Mouse (Mus musculus): ENCODE measurements around the gene Nat8f7.
"Not testable (repeated sequence)": the region's sequence is repeated elsewhere in the genome, so short reads cannot be mapped to it uniquely, and the experiment has no call there.

Nat8f7 gene

DNA sequence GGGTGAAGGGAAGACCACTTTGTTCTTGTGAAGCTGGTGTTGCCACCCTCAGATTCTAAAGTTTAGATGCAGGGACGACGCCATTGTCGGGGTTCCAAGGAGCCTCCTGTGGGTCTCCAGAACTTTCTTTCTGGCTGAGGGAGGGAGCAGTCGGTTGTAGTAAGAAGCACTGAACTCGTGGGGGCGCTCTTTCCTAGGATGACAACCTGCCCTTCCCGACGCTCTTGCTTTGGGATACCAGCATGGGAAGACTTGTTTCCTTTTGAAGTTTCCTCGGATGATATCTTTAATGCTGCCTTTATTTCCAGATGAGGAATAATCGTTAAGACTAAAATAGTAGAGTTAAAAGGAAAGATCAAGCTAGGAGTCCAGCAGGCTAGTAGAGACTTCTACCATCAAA is at the start of gene Nat8f7:
TSS of gene Nat8f7 (minus strand) at position 101 of the 400 bp plus-strand sequence.
- not testable (repeated sequence) for DNase-seq (ENCODE audit: low spot score)

DNA sequence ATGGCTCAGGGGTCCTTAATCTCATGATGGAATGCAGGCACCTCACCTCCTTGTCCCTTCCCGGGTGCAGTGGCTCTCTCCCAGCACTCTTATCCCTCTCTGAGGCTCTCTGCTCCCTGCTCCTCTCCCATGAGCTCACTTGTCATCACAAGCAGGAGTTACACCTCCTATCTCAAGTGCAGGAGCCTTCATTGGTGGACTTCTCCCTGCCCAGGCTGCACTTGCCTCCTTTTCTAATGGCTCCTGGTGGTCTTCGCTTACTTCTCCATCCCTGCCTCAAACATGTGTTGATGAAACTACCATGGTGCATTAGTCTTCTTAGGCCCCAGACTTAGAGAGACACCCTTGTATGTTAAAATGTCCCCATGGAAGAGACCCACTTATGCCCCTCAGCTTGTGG is 49.7 kb upstream of the Nat8f7 start:
- not testable (repeated sequence) for DNase-seq (ENCODE audit: low spot score)

GRCm38 (mm10) chr6:85755705-85756249 is 42.8 kb upstream of the Nat8f7 start:
- not testable (repeated sequence) for DNase-seq (ENCODE audit: low spot score)

GRCm38 (mm10) chr6:85709607-85710006 is 3.4 kb downstream of the Nat8f7 start:
- DNase-seq (ENCODE audit: low spot score) = not testable (repeated sequence)

DNA sequence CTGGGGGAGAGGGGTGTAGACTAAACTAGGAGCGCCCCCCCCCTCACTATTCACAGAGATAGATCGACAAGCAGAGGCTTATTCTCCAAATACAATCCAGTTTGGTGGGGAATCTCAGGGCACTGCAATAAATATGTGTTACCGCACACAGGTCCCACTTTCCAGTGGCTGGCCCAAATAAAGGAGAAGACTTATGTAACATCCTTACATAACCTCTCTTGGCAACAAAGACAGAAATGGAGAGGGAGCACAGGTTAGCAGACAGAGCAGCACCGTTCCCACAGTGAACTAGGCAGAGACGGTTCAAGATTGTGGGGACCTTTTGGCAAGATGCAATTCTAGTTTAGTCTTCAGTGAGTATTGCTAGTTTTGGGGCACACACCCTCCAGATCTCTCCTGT is 3.8 kb downstream of the Nat8f7 start:
- DNase-seq (ENCODE audit: low spot score) = not testable (repeated sequence)

DNA sequence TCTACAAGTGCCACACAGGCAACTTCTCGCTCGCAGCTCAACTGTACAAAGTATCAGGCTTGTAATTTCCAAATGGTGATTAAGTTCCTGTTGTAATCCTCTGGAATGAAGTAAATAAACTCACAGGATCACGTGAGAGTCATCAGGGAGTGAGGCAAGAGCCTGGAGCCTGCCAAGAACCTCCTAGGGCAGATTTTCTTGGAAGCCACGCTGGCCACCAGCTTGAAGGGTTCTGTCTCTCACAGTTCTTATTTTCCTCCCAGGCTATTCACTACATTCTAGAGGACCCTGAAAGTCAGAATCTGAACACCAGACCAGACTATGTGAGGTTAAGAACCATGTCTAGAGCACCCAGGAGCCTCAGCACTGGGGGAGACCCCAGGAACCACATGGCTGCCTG is 11.1 kb downstream of the Nat8f7 start:
- DNase-seq (ENCODE audit: low spot score) = peak; percentile 75

Data from lung, postnatal 25 days (tissue).